Mouse (Mus musculus) kidney, embryonic 16.5 days (tissue): ENCODE results near the gene Ccdc120. TPM values are rescaled to one million over a fixed set of nuclear protein-coding genes. Genes with fewer than 3 reads are reported as not detected.

Source experiments
- ATAC-seq: fragments of 200-750 bp; cut with Nextera tagmentation; 2 replicates; pipeline ENCODE4 v1.8.0; 2017; ENCODE audit warnings: moderate TSS enrichment; ENCODE audit not compliant: low FRiP score, low TSS enrichment
- H3K27ac ChIP-seq: fragments of 300-500 bp; sonication (generic); 2 replicates; pipeline ENCODE4 v1.5.1; 2014; ENCODE audit warnings: low read length
- H3K27me3 ChIP-seq: fragments of 300-500 bp; sonication (generic); 2 replicates; pipeline ENCODE4 v1.6.1; 2014; ENCODE audit warnings: low read length, control low read depth, mixed read lengths; ENCODE audit not compliant: insufficient read depth
- H3K36me3 ChIP-seq: fragments of 300-500 bp; sonication (generic); 2 replicates; pipeline ENCODE4 v1.6.1; 2014; ENCODE audit warnings: low read length, control low read depth, mixed read lengths; ENCODE audit not compliant: insufficient read depth
- H3K4me1 ChIP-seq: fragments of 300-500 bp; sonication (generic); 2 replicates; pipeline ENCODE4 v1.6.1; 2014; ENCODE audit warnings: low read length, control low read depth, mixed read lengths; ENCODE audit not compliant: insufficient read depth
- H3K4me2 ChIP-seq: fragments of 300-500 bp; sonication (generic); replicated peaks from 2 replicates; pipeline ENCODE4 v1.6.1; 2014; ENCODE audit warnings: low read depth, low read length
- H3K4me3 ChIP-seq: fragments of 300-500 bp; sonication (generic); 2 replicates; pipeline ENCODE4 v1.5.1; 2014; ENCODE audit warnings: mild to moderate bottlenecking, low read length
- H3K9ac ChIP-seq: fragments of 300-500 bp; sonication (generic); replicated peaks from 2 replicates; pipeline ENCODE4 v1.6.1; 2014; ENCODE audit warnings: low read length
- H3K9me3 ChIP-seq: fragments of 300-500 bp; sonication (generic); 2 replicates; pipeline ENCODE4 v1.6.1; 2016; ENCODE audit warnings: low read length, control low read depth
- WGBS: fragments of 180-500 bp; shearing (Covaris S2); extraction: QIAGEN DNeasy Blood & Tissue Kit; methylation state at CpG from one replicate; pipeline ENCODE4 v1.1.7; 2014; 5-methylcytosine and 5-hydroxymethylcytosine counted together
- polyA plus RNA-seq: library from polyadenylated mRNA; unstranded; fragments of >200 nt; fragmentation: Nextera tagmentation; extraction: Ambion mirVana; gene quantifications from 2 replicates; pipeline ENCODE4 v1.2.1, GENCODE M21; 2015

Ccdc120 gene
- polyA plus RNA-seq, 1 experiment from 2014 or later, result 17.4 TPM

GRCm38 (mm10) chrX:7776329-7777082, 25.8 kb upstream of the Ccdc120 start:
- Histone ChIP-seq H3K9ac (no peak overlapping the region), H3K36me3 (peaks cover 14% of the 10 kb centered on the region; the same call in 1 of the 2 replicates), H3K4me1 (no peaks in the 10 kb centered on the region), H3K4me2 (no peak overlapping the region), H3K4me3 (no peak overlapping the region), H3K27me3 (no peaks in the 10 kb centered on the region), H3K27ac (no peak overlapping the region), H3K9me3 (no peaks in the 10 kb centered on the region)
- peak; percentile 71; the same call in 1 of the 2 replicates for ATAC-seq
- WGBS, result 48% methylated on average over 8 of the region's 8 CpGs

DNA sequence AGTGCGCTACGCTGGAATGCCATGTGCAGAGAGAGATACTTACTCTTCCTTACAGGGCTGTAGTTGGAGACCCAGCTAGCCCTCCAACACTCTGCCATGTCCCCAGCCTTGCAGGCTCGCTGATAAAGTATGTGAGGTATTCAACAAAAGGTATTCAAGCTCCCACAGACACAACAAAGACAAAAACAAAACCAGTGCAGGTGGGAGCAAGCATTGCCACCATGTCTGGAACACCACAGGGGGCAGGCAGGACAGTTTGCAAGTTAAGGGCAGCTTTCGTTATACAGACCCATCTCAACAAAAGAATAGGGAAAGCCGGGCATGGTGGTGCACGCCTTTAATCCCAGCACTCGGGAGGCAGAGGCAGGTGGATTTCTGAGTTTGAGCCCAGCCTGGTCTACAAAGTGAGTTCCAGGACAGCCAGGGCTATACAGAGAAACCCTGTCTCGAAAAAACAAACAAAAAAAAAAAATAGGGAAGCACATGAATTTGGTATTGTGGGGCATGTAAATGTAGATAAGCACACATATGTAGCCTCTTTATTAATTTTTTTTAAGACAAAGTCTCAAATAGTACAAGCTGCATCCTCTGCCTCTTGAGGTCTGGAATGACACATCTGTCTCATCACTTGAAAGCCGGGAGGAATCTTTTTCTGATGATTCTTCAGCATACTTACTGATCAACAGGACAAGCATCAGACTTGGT, 24.9 kb upstream of the Ccdc120 start:
- no peak overlapping the region for H3K9ac ChIP-seq
- no peaks in the 10 kb centered on the region for H3K9me3 ChIP-seq
- no peaks in the 10 kb centered on the region for H3K27me3 ChIP-seq
- H3K36me3 ChIP-seq, result peaks cover 18% of the 10 kb centered on the region
- H3K4me1 ChIP-seq, result no peaks in the 10 kb centered on the region
- H3K4me2 ChIP-seq, result no peak overlapping the region
- ATAC-seq, result no peak
- no peak overlapping the region for H3K4me3 ChIP-seq
- H3K27ac ChIP-seq, result no peak overlapping the region
- 74% methylated on average over 9 of the region's 9 CpGs for WGBS

DNA sequence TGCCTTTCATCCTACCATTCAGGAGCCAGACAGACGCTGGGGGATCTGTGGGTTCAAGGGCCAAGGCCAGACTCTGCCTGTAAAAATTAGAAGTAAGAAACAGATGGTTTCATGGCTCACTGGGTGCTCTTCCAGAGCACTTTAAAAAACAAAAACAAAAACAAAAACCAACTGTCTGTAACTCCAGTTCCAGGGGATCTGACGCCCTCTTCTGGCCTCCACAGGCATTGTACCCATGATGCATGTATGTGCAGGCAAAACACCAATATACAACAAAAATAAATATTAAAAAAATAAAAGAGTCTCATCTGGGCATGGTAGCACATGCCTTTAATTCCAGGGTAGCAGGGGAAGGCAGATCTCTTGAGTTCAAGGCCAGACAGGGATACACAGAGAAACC, 22.1 kb upstream of the Ccdc120 start:
- no peaks in the 10 kb centered on the region for H3K9me3 ChIP-seq
- H3K27me3 ChIP-seq, result no peaks in the 10 kb centered on the region
- H3K27ac ChIP-seq, result no peak overlapping the region
- no peak overlapping the region for H3K4me2 ChIP-seq
- H3K9ac ChIP-seq, result no peak overlapping the region
- 52% methylated on average over 2 of the region's 2 CpGs for WGBS
- peaks cover 28% of the 10 kb centered on the region for H3K36me3 ChIP-seq
- ATAC-seq, result no peak
- H3K4me1 ChIP-seq, result no peaks in the 10 kb centered on the region
- no peak overlapping the region for H3K4me3 ChIP-seq

DNA sequence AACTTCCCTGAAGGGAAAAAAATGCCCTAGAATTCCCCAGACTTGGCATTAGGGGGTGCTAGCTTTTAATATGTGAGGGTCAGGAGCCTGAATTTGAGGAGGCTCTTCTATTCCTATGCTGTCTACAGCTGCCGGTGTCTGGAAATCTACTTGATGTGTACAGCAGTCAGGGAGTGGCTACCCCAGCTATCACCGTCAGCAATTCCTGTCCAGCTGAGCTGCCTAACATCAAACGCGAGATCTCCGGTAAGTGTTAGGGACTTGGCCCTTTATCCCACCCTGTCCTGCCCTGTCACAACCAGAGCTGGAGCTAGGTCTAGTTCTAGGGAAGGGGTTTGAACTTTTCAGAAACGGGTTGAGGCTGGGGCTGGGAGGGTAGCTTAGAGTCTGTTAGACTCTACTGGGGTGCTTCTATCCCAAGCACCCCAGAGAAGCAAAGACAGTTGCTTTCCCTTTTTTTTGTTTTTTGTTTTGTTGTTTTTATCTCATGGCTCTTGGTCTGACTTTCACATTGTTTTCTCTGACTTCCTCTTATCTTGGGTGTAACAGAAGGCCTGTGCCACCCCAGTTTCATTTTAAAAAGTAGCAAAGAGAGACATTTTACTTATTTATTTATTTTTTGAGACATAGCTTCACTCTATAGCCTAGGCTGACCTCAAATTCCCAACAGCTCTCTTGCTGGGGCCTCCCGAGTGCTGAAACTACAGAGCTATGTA, 18.8 kb upstream of the Ccdc120 start:
- WGBS, result 92% methylated on average over 7 of the region's 7 CpGs

DNA sequence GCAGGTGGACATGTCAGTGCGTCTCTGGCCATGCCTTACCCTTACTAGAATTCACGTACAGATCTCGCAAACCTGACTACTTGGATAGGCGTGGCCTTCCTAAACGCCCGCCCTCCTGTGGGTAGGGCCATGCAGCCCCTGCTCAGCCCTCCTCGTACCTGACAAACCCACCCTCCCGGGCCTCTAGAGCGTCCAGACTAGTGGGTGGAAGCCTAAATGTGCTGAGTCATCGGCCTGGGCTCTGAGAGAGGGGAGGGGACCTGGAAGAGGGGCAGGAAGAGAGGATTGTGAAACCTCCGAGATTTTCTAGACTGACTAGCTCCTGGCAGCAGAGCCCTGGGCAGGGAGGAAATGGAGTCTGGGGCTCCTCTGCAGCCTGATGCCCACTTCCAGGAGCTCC, 15.1 kb upstream of the Ccdc120 start:
- Histone ChIP-seq H3K4me3 (peak overlapping the region; percentile 67), H3K4me2 (peak overlapping the region; percentile 63), H3K9me3 (no peaks in the 10 kb centered on the region), H3K4me1 (peaks cover 22% of the 10 kb centered on the region), H3K9ac (peak overlapping the region; percentile 38; the same call in 1 of the 2 replicates), H3K27ac (peak overlapping the region; percentile 36; the same call in 1 of the 2 replicates), H3K27me3 (no peaks in the 10 kb centered on the region), H3K36me3 (peaks cover 21% of the 10 kb centered on the region; the same call in 1 of the 2 replicates)
- peak; percentile 65 for ATAC-seq
- 18% methylated on average over 11 of the region's 11 CpGs for WGBS

More for the DNA sequence above, 18.8 kb upstream of the Ccdc120 start:
- ATAC-seq, result no peak
- Histone ChIP-seq H3K36me3 (peaks cover 38% of the 10 kb centered on the region), H3K4me2 (no peak overlapping the region), H3K27ac (no peak overlapping the region), H3K4me1 (peaks cover 16% of the 10 kb centered on the region), H3K4me3 (no peak overlapping the region), H3K9me3 (no peaks in the 10 kb centered on the region), H3K9ac (no peak overlapping the region), H3K27me3 (no peaks in the 10 kb centered on the region)

DNA sequence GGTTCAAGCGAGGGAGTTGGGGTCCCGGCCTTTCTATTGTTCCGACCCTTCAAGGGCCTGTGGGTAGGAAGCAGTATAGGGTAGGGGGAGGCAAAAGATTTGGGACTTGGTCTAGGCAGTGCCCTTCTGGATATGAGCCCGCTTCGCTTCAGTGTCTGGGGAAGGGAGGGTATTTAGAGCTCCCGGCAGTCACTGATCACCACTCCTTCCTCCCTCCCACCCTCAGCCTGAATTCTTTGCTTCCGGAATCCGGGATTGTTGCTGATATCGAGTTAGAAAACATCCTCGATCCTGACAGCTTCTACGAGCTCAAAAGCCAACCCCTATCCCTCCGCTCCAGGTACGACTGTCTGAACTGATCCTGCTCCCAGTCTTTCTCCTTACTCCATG, 14.6 kb upstream of the Ccdc120 start:
- 25% methylated on average over 13 of the region's 13 CpGs for WGBS
- Histone ChIP-seq H3K9ac (peak overlapping the region; percentile 38; the same call in 1 of the 2 replicates), H3K36me3 (peaks cover 19% of the 10 kb centered on the region; the same call in 1 of the 2 replicates), H3K4me1 (peaks cover 22% of the 10 kb centered on the region), H3K4me2 (peak overlapping the region; percentile 63), H3K4me3 (peak overlapping the region; percentile 67), H3K9me3 (no peaks in the 10 kb centered on the region), H3K27me3 (no peaks in the 10 kb centered on the region), H3K27ac (peak overlapping the region; percentile 36; the same call in 1 of the 2 replicates)
- no peak for ATAC-seq

GRCm38 (mm10) chrX:7764657-7765280, 14.1 kb upstream of the Ccdc120 start:
- Histone ChIP-seq H3K9ac (peak overlapping the region; percentile 70), H3K36me3 (peaks cover 19% of the 10 kb centered on the region; the same call in 1 of the 2 replicates), H3K27ac (peak overlapping the region; percentile 18; the same call in 1 of the 2 replicates), H3K4me3 (peak overlapping the region; percentile 67), H3K4me2 (peak overlapping the region; percentile 63), H3K9me3 (no peaks in the 10 kb centered on the region), H3K4me1 (peaks cover 22% of the 10 kb centered on the region), H3K27me3 (no peaks in the 10 kb centered on the region)
- 26% methylated on average over 9 of the region's 9 CpGs for WGBS
- ATAC-seq, result no peak

DNA sequence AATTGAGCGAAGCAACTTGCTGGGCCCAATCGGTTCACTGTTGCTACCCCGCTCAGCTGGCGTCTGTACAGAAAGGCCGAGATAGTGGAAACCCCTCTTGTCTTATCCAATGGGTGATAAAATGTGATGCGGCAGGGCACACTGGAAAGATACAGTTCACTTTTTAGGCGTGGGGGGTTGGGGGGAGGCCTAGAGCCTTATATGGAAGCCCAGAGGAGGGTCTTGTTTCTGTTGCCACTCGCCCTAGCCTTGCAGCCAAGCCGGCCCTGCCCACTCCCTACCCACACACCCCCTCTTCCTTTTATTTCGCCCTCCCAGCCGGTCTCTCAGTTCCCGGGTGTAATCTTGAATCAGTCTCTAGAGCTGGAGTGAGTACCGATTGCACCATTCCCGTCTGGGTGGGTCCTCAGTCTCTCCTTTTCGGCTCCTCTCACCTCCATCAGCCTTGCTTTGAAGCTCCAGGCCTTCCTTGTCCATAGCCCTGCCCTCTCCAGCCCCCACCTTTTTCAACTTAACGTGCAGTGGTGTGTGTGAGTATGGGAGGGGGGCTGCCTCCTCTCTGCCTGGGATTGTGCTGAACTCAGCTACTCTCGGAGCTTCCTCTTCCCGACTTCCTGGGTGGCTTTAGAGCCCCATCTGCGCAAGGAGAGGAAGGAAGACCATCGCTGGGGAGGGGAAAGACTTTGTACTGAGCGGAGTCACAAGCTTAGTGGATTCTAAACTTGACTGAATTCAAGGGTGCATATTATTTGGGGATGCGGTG, 13.1 kb upstream of the Ccdc120 start:
- H3K4me3 ChIP-seq, result peak overlapping the region; percentile 67
- peaks cover 19% of the 10 kb centered on the region; the same call in 1 of the 2 replicates for H3K36me3 ChIP-seq
- peaks cover 22% of the 10 kb centered on the region for H3K4me1 ChIP-seq
- H3K27me3 ChIP-seq, result no peaks in the 10 kb centered on the region
- peak overlapping the region; percentile 56 for H3K27ac ChIP-seq
- WGBS, result 23% methylated on average over 21 of the region's 22 CpGs
- H3K9me3 ChIP-seq, result no peaks in the 10 kb centered on the region
- peak overlapping the region; percentile 63 for H3K4me2 ChIP-seq
- ATAC-seq, result peak; percentile 5; the same call in 1 of the 2 replicates
- H3K9ac ChIP-seq, result peak overlapping the region; percentile 70

DNA sequence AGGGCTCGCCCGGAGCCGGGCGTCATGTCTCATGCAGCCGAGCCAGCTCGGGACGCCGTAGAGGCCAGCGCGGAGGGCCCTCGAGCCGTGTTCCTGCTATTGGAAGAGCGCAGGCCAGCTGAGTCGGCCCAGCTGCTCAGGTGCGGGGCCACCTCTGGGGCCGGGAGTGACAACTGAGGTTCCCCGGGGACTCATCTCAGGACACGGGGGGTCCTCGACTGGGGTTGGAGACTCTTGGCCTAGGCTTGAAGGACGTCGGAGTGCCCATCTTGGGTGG, 12.2 kb upstream of the Ccdc120 start:
- H3K36me3 ChIP-seq, result peaks cover 11% of the 10 kb centered on the region; the same call in 1 of the 2 replicates
- peak overlapping the region; percentile 70 for H3K9ac ChIP-seq
- H3K4me1 ChIP-seq, result peaks cover 22% of the 10 kb centered on the region
- peak overlapping the region; percentile 67 for H3K4me3 ChIP-seq
- peak overlapping the region; percentile 44 for H3K27ac ChIP-seq
- H3K9me3 ChIP-seq, result no peaks in the 10 kb centered on the region
- no peaks in the 10 kb centered on the region for H3K27me3 ChIP-seq
- H3K4me2 ChIP-seq, result peak overlapping the region; percentile 63
- 17% methylated on average over 21 of the region's 21 CpGs for WGBS
- ATAC-seq, result peak; percentile 13; the same call in 1 of the 2 replicates
